Mouse (Mus musculus) liver, adult 2 months (tissue): ENCODE measurements around the gene Kmt2a.

Experiments used
- CTCF ChIP-seq: fragments of 200-500 bp; IDR thresholded peaks from 2 replicates; pipeline ENCODE4 v1.5.1; 2011; ENCODE audit warnings: low read depth, low read length, control low read depth
- POLR2A ChIP-seq: fragments of 200-500 bp; IDR thresholded peaks from 2 replicates; pipeline ENCODE4 v1.6.1; 2011; ENCODE audit warnings: low read length, control low read depth; ENCODE audit not compliant: insufficient read depth; ENCODE audit errors: extremely low read depth

GRCm38 (mm10) chr9:44904964-44905363 is 23.9 kb upstream of the Kmt2a start:
- TF ChIP-seq POLR2A (no peak), CTCF (no peak)
